Mouse (Mus musculus) bone marrow macrophage, adult 2 months (primary cell): ENCODE measurements around the gene Dip2c. TPM values are rescaled to one million over a fixed set of nuclear protein-coding genes. Genes with fewer than 3 reads are reported as not detected.

Experiments
- H3K27ac ChIP-seq: 2 replicates; pipeline ENCODE4 v1.5.1; 2012; ENCODE audit warnings: low read depth, low read length; ENCODE audit not compliant: insufficient read depth
- H3K4me1 ChIP-seq: 2 replicates; pipeline ENCODE4 v1.6.1; 2012; ENCODE audit warnings: low read length; ENCODE audit not compliant: control insufficient read depth, insufficient read depth
- H3K4me3 ChIP-seq: 2 replicates; pipeline ENCODE4 v1.5.1; 2012; ENCODE audit warnings: mild to moderate bottlenecking, low read length, moderate library complexity; ENCODE audit not compliant: insufficient read depth
- CTCF ChIP-seq: IDR thresholded peaks from 2 replicates; pipeline ENCODE4 v1.5.1; 2012; ENCODE audit warnings: low read depth, mild to moderate bottlenecking, low read length, moderate library complexity
- POLR2A ChIP-seq: IDR thresholded peaks from 2 replicates; pipeline ENCODE4 v1.6.1; 2012; ENCODE audit warnings: mild to moderate bottlenecking, low read depth, low read length, borderline replicate concordance
- polyA plus RNA-seq: library from polyadenylated mRNA; stranded (reverse); fragments of >200 nt; gene quantifications from 2 replicates; pipeline ENCODE4 v1.2.4, GENCODE M21; 2012; ENCODE audit not compliant: missing spikeins, insufficient read depth, insufficient read length

The Dip2c gene
- polyA plus RNA-seq, 1 experiment, result 2.1 TPM

DNA sequence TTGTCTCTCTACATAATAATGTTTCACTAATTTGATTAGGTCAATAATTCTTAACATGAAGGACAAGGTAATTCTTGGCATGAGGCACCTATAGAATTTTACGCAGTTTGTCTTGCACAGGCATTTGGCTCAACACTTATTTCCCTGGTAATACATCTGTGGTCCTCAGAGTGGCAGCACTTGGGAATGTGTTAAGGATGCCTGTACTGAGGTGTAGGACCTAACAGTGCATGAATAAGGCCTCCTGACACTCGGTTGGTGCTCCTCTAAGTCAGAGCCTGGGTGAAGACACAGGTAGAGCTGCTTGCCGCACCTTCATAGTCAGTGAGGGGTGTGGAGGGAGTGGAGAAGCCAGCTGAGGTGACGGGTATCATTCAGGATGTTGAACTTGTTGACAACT, 407.0 kb downstream of the Dip2c start:
- no peak for TF ChIP-seq POLR2A
- no peak for TF ChIP-seq CTCF
- Histone ChIP-seq H3K27ac (no peak overlapping the region), H3K4me3 (no peak overlapping the region), H3K4me1 (no peaks in the 10 kb centered on the region)

DNA sequence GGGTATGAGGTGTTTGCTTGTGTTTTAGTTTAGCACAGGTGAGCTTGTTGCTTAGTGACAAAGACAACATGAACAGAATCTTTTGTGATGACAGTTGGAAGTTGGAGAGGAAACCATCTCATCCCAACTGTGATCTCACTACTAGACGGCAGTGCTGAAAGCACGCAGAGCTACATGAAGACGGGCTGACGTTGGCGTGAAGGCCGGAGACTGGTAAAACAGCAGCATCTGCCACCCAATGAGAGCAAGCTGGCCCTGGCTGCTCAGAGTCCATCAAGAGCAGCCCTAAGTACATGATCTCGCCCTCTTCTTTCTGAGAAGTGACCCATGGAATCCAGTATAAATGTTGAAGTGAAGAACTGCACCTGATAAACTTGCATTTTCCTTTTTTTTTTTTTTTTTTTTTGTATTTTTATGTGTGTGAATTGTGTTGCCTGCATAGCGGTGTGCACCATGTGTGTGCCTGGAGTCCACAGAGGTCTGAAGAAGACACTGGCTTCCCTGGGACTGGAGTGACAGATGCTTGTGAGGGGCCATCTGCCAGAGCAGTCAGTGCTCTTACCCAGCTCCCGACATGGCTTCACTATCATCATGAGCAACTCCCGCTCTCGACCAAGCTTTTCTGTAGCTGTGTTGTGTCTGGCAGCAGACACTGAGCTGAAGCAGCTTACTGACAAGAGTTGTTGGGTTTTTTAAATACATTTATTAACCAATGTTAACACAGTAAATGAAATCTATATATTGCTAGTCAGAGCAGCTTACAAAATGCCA, 408.0 kb downstream of the Dip2c start:
- Histone ChIP-seq H3K4me3 (no peak overlapping the region), H3K4me1 (no peaks in the 10 kb centered on the region), H3K27ac (no peak overlapping the region)
- no peak for TF ChIP-seq POLR2A
- no peak for TF ChIP-seq CTCF

GRCm38 (mm10) chr13:9686261-9686660, 409.9 kb downstream of the Dip2c start:
- Histone ChIP-seq H3K4me3 (no peak overlapping the region), H3K27ac (no peak overlapping the region), H3K4me1 (no peaks in the 10 kb centered on the region)
- TF ChIP-seq POLR2A, result no peak
- no peak for TF ChIP-seq CTCF

- TF ChIP-seq CTCF, result no peak
- no peak for TF ChIP-seq POLR2A
- H3K27ac ChIP-seq, result no peak overlapping the region
- no peaks in the 10 kb centered on the region for H3K4me1 ChIP-seq
- no peak overlapping the region for H3K4me3 ChIP-seq
These were observed 410.4 kb downstream of the Dip2c start for GRCm38 (mm10) chr13:9686765-9687164.

GRCm38 (mm10) chr13:9689366-9689765, 413.0 kb downstream of the Dip2c start:
- H3K4me1 ChIP-seq, result no peaks in the 10 kb centered on the region
- H3K4me3 ChIP-seq, result no peak overlapping the region
- TF ChIP-seq CTCF (no peak), POLR2A (no peak)
- no peak overlapping the region for H3K27ac ChIP-seq

DNA sequence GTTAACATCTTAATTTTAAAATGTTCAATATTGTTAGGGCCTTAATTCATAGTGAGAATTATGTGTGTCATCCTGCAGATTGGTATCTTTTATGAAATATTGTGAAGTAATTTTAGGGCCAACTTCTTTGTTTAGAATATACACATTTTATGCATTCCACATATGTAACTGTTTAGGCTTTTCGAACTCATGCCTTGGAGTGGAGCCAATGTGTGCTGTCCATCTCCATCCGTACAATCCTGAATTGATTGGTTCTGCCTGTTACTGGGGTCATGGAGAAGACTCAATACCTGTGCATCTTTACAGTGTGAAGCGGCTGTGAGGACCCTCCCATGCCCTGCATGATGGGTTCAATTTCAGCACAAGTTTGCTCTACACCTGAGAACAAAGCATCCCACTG, 416.5 kb downstream of the Dip2c start:
- TF ChIP-seq POLR2A (no peak), CTCF (no peak)
- Histone ChIP-seq H3K27ac (no peak overlapping the region), H3K4me1 (no peaks in the 10 kb centered on the region), H3K4me3 (no peak overlapping the region)

GRCm38 (mm10) chr13:9694651-9695050, 418.3 kb downstream of the Dip2c start:
- no peaks in the 10 kb centered on the region for H3K4me1 ChIP-seq
- no peak overlapping the region for H3K4me3 ChIP-seq
- H3K27ac ChIP-seq, result no peak overlapping the region
- TF ChIP-seq CTCF (no peak), POLR2A (no peak)

DNA sequence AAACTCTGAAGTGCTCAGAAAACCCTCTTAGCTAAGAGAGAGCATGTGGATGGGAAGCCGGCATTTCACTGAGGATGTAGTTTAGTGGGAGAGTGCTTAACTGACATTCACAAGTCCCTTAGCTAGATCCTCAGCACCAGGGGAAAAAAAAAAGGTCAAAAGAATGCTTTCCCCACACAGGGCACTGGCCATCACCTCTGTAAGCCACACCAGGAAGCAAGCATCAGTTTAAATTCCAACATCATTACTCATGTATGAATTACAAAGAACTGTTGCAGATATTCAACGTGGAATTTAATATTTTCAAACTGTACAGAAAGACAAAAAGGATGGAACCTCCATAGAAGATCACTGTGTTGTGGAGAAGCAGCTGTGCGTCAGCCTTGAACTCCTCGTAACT, 419.1 kb downstream of the Dip2c start:
- H3K27ac ChIP-seq, result no peak overlapping the region
- H3K4me3 ChIP-seq, result no peak overlapping the region
- no peaks in the 10 kb centered on the region for H3K4me1 ChIP-seq
- TF ChIP-seq CTCF (no peak), POLR2A (no peak)

GRCm38 (mm10) chr13:9695809-9696208, 419.5 kb downstream of the Dip2c start:
- H3K4me3 ChIP-seq, result no peak overlapping the region
- no peak overlapping the region for H3K27ac ChIP-seq
- TF ChIP-seq CTCF (no peak), POLR2A (no peak)

DNA sequence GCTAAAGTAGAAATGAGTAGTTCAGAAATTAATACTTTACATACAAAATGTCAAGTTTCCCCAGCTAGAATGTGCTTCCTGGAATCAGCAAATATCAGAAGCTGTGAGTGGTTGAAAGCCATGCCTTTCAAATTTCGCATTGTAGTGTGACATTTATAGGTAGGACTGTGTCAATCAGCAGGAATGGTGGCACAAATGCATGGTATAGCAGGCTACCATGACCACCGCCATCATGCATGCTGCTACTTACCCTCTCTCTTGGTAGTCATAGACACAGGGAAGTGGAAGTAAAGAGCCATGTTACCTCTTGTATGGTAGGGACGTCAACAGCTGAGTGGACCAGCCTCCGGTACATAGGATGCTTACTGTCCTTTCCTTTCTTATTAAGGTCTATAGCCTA, 421.0 kb downstream of the Dip2c start:
- TF ChIP-seq POLR2A, result no peak
- no peak for TF ChIP-seq CTCF
- Histone ChIP-seq H3K27ac (no peak overlapping the region), H3K4me3 (no peak overlapping the region), H3K4me1 (no peaks in the 10 kb centered on the region)

More at GRCm38 (mm10) chr13:9695809-9696208, 419.5 kb downstream of the Dip2c start:
- no peaks in the 10 kb centered on the region for H3K4me1 ChIP-seq

DNA sequence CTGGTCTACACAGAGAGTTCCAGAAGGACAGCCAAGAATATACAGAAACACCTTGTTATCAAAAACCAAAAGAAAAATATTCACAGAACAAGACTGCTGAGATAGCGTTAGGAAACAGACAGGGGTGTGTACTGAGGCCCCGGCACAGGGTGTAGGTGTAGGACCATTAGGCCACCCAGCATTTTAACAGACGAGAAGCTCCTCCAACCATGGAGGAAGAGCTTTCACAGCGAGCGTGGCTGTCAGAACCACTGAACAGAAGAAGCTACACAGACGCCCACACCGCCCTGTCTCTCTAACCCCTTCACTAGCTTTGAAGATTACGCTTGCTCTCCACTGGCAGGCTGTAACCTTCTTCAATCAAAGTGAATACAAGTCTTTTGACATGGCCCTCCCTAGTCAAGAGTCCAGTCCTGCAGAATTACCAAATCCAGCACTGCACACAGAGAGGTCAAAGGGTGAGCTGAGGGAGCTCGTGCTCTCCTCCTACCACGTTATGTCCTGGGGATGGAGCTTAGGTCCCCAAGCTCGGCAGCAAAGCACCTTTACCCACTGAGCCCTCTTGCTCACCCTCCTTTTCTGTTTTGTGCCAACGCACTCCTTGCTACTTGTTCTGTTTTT, 426.4 kb downstream of the Dip2c start:
- H3K27ac ChIP-seq, result no peak overlapping the region

More for the DNA sequence above, 426.4 kb downstream of the Dip2c start:
- Histone ChIP-seq H3K4me3 (no peak overlapping the region), H3K4me1 (peaks cover 3% of the 10 kb centered on the region; the same call in 1 of the 2 replicates)
- TF ChIP-seq POLR2A (no peak), CTCF (no peak)
